In the genomic region with DNA sequence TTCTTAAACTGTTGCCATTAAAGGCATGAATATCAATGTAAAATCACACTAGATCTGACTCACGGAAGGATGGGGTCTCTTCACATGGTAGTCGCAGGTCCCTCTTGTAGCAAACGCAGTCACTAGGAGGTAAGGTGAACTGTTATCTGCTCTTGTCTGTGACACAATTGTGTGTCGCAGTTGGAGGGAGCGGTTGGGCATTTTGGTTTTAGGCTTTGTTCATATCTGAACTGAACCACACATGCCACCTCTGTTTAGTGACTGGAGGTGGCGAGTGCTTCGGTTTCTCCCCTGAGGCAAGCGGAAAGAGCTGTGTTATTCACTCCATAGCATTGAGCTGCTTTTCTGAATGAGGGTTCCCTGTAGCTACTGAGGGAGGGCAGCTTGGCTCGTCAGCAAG, we compare ENCODE assay signal across 23 mouse cellular contexts. TPM values are rescaled to one million over a fixed set of nuclear protein-coding genes. Genes with fewer than 3 reads are reported as not detected.
DNase-seq lines count a peak whose midpoint lies in the region; ATAC-seq and TF ChIP-seq lines count a peak whose summit lies in the region.
"Had no signal": no experiment of that assay in that cellular context is flagged by ENCODE, and none has a peak within 500 bp of the region (broad histone marks: within the 10 kb centered on the region; RNA-seq: fewer than 3 reads in every experiment).

No protein-coding gene starts in this region.

- peak overlapping the region; percentile 12; the same call in 1 of the 2 replicates for H3K27ac ChIP-seq in hindbrain, embryonic 13.5 days
- H3K27ac ChIP-seq in hindbrain, postnatal 0 days: no peak overlapping the region
- H3K27ac ChIP-seq in thymus, adult 2 months (ENCODE audit: control insufficient read depth, insufficient read depth, low read length): peak overlapping the region; percentile 65
- no peak overlapping the region for H3K27ac ChIP-seq in liver, embryonic 14.5 days
- H3K27ac ChIP-seq: embryonic facial prominence, embryonic 13.5 days; forebrain, embryonic 12.5 days; heart, adult 2 months; kidney, embryonic 15.5 days; limb, embryonic 15.5 days; lung, embryonic 15.5 days had no signal

- no peak for ATAC-seq in hindbrain, embryonic 13.5 days (ENCODE audit: low FRiP score)
- no peak; the same call in 1 of the 2 replicates for ATAC-seq in hindbrain, postnatal 0 days
- ATAC-seq in liver, embryonic 14.5 days (ENCODE audit: insufficient read depth): no peak

- no peak for TF ChIP-seq POLR2A in thymus, adult 2 months (IDR thresholded peaks at IDR 0.05; ENCODE audit: control insufficient read depth, extremely low read depth, insufficient read depth, low read length, poor library complexity)

- DNase-seq in hindbrain, postnatal 0 days (ENCODE audit: low spot score): no peak
- no peak for DNase-seq in thymus, adult 2 months
- DNase-seq in thymus, postnatal 36 days: no peak
- no peak for DNase-seq in liver, embryonic 14.5 days (ENCODE audit: low read depth in 3 of 3, low spot score in 3 of 3)
- no peak for DNase-seq in cerebellum, postnatal 25 days
- no peak for DNase-seq in cerebellum, adult 11 months
- DNase-seq: adrenal gland, adult 2 months; cerebellum, adult 2 months; cerebellum, postnatal 36 days; embryo, embryonic 11 days; gastrocnemius, postnatal 36 days; heart, adult 2 months; kidney, adult 11 months; kidney, postnatal 4 days; left cerebral cortex, postnatal 4 days; lung, postnatal 36 days had no signal

- H3K4me1 ChIP-seq in hindbrain, embryonic 13.5 days (replicated peaks): peaks cover 46% of the 10 kb centered on the region
- no peaks in the 10 kb centered on the region for H3K4me1 ChIP-seq in hindbrain, postnatal 0 days (ENCODE audit: insufficient read depth, low read length)
- H3K4me1 ChIP-seq in thymus, adult 2 months (replicated peaks; ENCODE audit: control insufficient read depth, insufficient read depth, low read length): peaks cover 57% of the 10 kb centered on the region
- peaks cover 25 to 29% of the 10 kb centered on the region in 2 experiments for H3K4me1 ChIP-seq in liver, embryonic 14.5 days (replicated peaks; ENCODE audit: control insufficient read depth in 2 of 2, insufficient read depth in 2 of 2, low read length in 1 of 2)

- no peak for TF ChIP-seq CTCF in hindbrain, postnatal 0 days (IDR thresholded peaks at IDR 0.05; ENCODE audit: low read depth)
- no peak for TF ChIP-seq CTCF in thymus, adult 2 months (IDR thresholded peaks at IDR 0.05; ENCODE audit: borderline replicate concordance, control insufficient read depth, extremely low read depth, insufficient read depth, low read length, poor library complexity)
- no peak for TF ChIP-seq CTCF in liver, embryonic 14.5 days (IDR thresholded peaks at IDR 0.05; ENCODE audit: low read depth)

- H3K36me3 ChIP-seq in hindbrain, embryonic 13.5 days: peaks cover 30% of the 10 kb centered on the region
- H3K36me3 ChIP-seq in hindbrain, postnatal 0 days (ENCODE audit: insufficient read depth, low read length): no peaks in the 10 kb centered on the region
- peaks cover 18% of the 10 kb centered on the region for H3K36me3 ChIP-seq in thymus, adult 2 months (ENCODE audit: control insufficient read depth, insufficient read depth, low read length)
- peaks cover 8% of the 10 kb centered on the region for H3K36me3 ChIP-seq in liver, embryonic 14.5 days (replicated peaks; ENCODE audit: control insufficient read depth, insufficient read depth, low read depth)

- H3K9me3 ChIP-seq in hindbrain, embryonic 13.5 days: no peaks in the 10 kb centered on the region
- H3K9me3 ChIP-seq in hindbrain, postnatal 0 days (ENCODE audit: low read length): no peaks in the 10 kb centered on the region
- H3K9me3 ChIP-seq in liver, embryonic 14.5 days (ENCODE audit: control insufficient read depth, low read length): no peaks in the 10 kb centered on the region
- H3K9me3 ChIP-seq: embryonic facial prominence, embryonic 13.5 days; forebrain, embryonic 12.5 days; kidney, embryonic 15.5 days; limb, embryonic 15.5 days; lung, embryonic 15.5 days had no signal

- 80% methylated on average over 9 of the region's 9 CpGs for WGBS in hindbrain, embryonic 13.5 days
- 82% methylated on average over 9 of the region's 9 CpGs for WGBS in hindbrain, postnatal 0 days
- 63% methylated on average over 9 of the region's 9 CpGs for WGBS in thymus, adult 2 months
- 43% methylated on average over 9 of the region's 9 CpGs for WGBS in liver, embryonic 14.5 days (ENCODE audit: insufficient replicate concordance)

- no peak overlapping the region for H3K4me2 ChIP-seq in hindbrain, embryonic 13.5 days
- no peak overlapping the region for H3K4me2 ChIP-seq in hindbrain, postnatal 0 days (ENCODE audit: low read depth, low read length)
- no peak overlapping the region for H3K4me2 ChIP-seq in liver, embryonic 14.5 days (ENCODE audit: low read depth)
- H3K4me2 ChIP-seq: embryonic facial prominence, embryonic 13.5 days; forebrain, embryonic 12.5 days; kidney, embryonic 15.5 days; limb, embryonic 15.5 days; lung, embryonic 15.5 days had no signal

- no peaks in the 10 kb centered on the region for H3K27me3 ChIP-seq in hindbrain, embryonic 13.5 days
- no peaks in the 10 kb centered on the region for H3K27me3 ChIP-seq in hindbrain, postnatal 0 days (ENCODE audit: insufficient read depth, low read length)
- H3K27me3 ChIP-seq in thymus, adult 2 months (ENCODE audit: control insufficient read depth, insufficient read depth, low read length): no peaks in the 10 kb centered on the region
- H3K27me3 ChIP-seq in liver, embryonic 14.5 days (ENCODE audit: control insufficient read depth, insufficient read depth, low read length): no peaks in the 10 kb centered on the region
- H3K27me3 ChIP-seq: embryonic facial prominence, embryonic 13.5 days; forebrain, embryonic 12.5 days; kidney, embryonic 15.5 days; limb, embryonic 15.5 days; lung, embryonic 15.5 days had no signal

- peak; percentile 57 for TF ChIP-seq EP300 in liver, embryonic 14.5 days (IDR thresholded peaks at IDR 0.05; ENCODE audit: low read depth)

- no peak overlapping the region for H3K9ac ChIP-seq in hindbrain, embryonic 13.5 days
- H3K9ac ChIP-seq in hindbrain, postnatal 0 days (replicated peaks; ENCODE audit: low read length): no peak overlapping the region
- H3K9ac ChIP-seq in liver, embryonic 14.5 days (replicated peaks): no peak overlapping the region
- H3K9ac ChIP-seq: embryonic facial prominence, embryonic 13.5 days; forebrain, embryonic 12.5 days; kidney, embryonic 15.5 days; limb, embryonic 15.5 days; lung, embryonic 15.5 days had no signal

- no peak overlapping the region for H3K4me3 ChIP-seq in hindbrain, embryonic 13.5 days
- H3K4me3 ChIP-seq in hindbrain, postnatal 0 days (ENCODE audit: low read length): no peak overlapping the region
- no peak overlapping the region for H3K4me3 ChIP-seq in thymus, adult 2 months (ENCODE audit: control insufficient read depth, insufficient read depth, low read length)
- H3K4me3 ChIP-seq in liver, embryonic 14.5 days (ENCODE audit: insufficient read depth in 1 of 2, low read depth in 2 of 2, low read length in 2 of 2): no peak overlapping the region
- H3K4me3 ChIP-seq: embryonic facial prominence, embryonic 13.5 days; erythroblast, embryonic 14.5 days; forebrain, embryonic 12.5 days; heart, adult 2 months; kidney, embryonic 15.5 days; limb, embryonic 15.5 days; lung, embryonic 15.5 days had no signal

RNA-seq across cellular contexts. Expression of gene Bcl2l11, which starts 26.4 kb away (rescaled TPM):
- polyA plus RNA-seq in hindbrain, embryonic 13.5 days (2015; fragmentation: Nextera tagmentation; extraction: Ambion mirVana): 17.9 and 18.0 TPM in 2 replicates
- 11.3 and 15.9 TPM in 2 replicates for total RNA-seq in hindbrain, postnatal 0 days (2014; rRNA removed)
- polyA plus RNA-seq in hindbrain, postnatal 0 days (2015; fragmentation: Nextera tagmentation; extraction: Ambion mirVana): 7.8 and 7.9 TPM in 2 replicates
- polyA plus RNA-seq in thymus, adult 2 months (2012; rRNA removed): 54.4 and 63.3 TPM in 2 replicates
- 4.5 and 5.0 TPM in 2 replicates for polyA plus RNA-seq in liver, embryonic 14.5 days (2012; rRNA removed)
- 3.3 and 4.0 TPM in 2 replicates for polyA plus RNA-seq in liver, embryonic 14.5 days (2014; fragmentation: Nextera tagmentation; extraction: Ambion mirVana)

Comparison
In these comparisons a context has a peak if more than half of its experiments do, and no peak if none do; other contexts are left out.
1. H3K27ac ChIP-seq: peak in hindbrain, embryonic 13.5 days (single experiment) and thymus, adult 2 months (single experiment); none in hindbrain, postnatal 0 days (single experiment) and liver, embryonic 14.5 days (single experiment).